Mouse (Mus musculus) adrenal gland, postnatal 4 days (tissue): ENCODE results near the gene Henmt1. TPM values are rescaled to one million over a fixed set of nuclear protein-coding genes. Genes with fewer than 3 reads are reported as not detected.

ENCODE experiments used
- DNase-seq, 2 experiments: peaks; one replicate each; pipeline ENCODE4 v3.0.0; 2021 to 2022; ENCODE audit warnings: low spot score in 2 of 2, mixed read lengths in 2 of 2
- total RNA-seq, 2 experiments: library from RNA; stranded (reverse); gene quantifications; 2 replicates each; pipeline ENCODE4 v1.2.3; 2021

Gene Henmt1
- total RNA-seq, 2 experiments from 2014 or later = 0.20 TPM; not detected in 1

- no peak for DNase-seq
Observed at GRCm38 (mm10) chr3:108995379-108995778, 55.7 kb downstream of the Henmt1 start.

- no peak for DNase-seq
Observed at GRCm38 (mm10) chr3:108997284-108997683, 57.6 kb downstream of the Henmt1 start.

DNA sequence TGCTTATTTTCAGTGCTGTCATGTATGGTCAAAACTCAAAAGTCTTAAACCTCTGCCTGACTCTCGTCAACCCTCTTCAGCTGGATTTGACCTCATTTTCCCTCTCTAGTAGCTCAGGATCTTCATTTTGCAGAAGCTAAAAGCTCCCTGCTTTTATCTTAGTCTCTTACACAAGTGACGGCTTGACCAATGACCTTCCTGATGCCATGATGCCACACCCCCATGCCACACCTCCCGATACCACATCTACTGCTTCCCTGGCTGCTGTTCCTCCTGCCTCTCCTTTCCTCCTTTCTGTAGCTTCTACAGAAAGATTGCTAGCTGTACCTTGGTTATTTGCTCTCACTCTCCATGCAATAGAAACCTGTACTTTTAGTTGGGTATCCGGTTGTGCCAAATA, 58.1 kb downstream of the Henmt1 start:
- no peak for DNase-seq

DNA sequence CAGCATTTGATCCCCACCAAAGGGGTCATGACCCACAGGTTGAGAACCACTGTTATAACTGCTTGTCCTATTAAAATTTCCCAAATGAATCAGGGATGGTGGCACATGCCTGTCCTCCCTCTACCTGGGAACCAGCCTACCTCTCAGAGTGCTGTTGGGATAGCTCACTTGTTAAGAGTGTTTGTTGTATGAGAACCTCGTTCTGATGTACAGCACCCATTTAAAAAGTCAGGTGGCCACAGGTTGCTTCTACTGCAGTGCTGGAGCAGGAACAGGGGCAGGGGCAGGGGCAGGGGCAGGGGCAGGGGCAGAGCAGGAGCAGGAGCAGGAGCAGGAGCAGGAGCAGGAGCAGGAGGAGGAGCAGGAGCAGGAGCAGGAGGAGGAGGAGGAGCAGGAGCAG, 59.5 kb downstream of the Henmt1 start:
- DNase-seq = no peak

DNA sequence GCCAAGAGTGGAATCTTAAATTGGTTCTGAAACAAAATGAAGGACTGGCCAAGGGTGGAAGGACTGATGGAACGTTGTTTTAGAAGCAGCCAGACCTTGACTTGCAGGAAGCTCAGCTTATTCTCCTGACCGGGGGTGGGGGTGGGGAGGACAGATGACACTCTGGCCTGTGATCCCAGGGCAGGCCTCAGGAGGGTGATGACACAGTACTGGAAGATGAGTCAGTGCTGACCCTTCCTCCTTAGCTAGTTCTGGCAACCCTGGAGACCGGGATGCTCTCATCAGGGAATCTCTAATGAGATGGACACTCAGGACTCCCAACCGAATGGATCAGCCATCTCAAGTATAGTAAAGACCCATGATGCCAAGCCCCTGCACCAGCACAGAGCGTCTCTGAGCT, 66.1 kb downstream of the Henmt1 start:
- no peak for DNase-seq

GRCm38 (mm10) chr3:109008180-109008579, 68.5 kb downstream of the Henmt1 start:
- DNase-seq = no peak

Other genes starting within 250 kb of the Henmt1 start
- 10 to 100 TPM; 18.4 to 24.6 TPM for gene Gpsm2, start 217.6 kb upstream of the Henmt1 start, total RNA-seq
- under 1 TPM in 1 of 2 experiments, not detected in 1; 0.08 TPM for gene Aknad1, start 200.2 kb upstream of the Henmt1 start, total RNA-seq
- gene Stxbp3, start 99.3 kb upstream of the Henmt1 start, total RNA-seq = 10 to 100 TPM; 48.6 to 51.5 TPM
- 1 to 10 TPM; 1.5 to 1.7 TPM for gene Fndc7, start 49.9 kb upstream of the Henmt1 start, total RNA-seq
- 10 to 100 TPM; 80.4 to 83.0 TPM for gene Prpf38b, start 28.1 kb upstream of the Henmt1 start, total RNA-seq
- not detected for gene Gm9857, start 572 bp downstream of the Henmt1 start, total RNA-seq
- 10 to 100 TPM; 20.7 to 22.7 TPM for gene Fam102b, start 87.7 kb downstream of the Henmt1 start, total RNA-seq
- gene Slc25a54, start 140.6 kb downstream of the Henmt1 start, total RNA-seq = not detected
- 10 to 100 TPM; 34.7 to 35.6 TPM for gene Slc25a24, start 183.3 kb downstream of the Henmt1 start, total RNA-seq